Mouse (Mus musculus) kidney, embryonic 15.5 days (tissue): ENCODE results near the gene Sacs. TPM values are rescaled to one million over a fixed set of nuclear protein-coding genes. Genes with fewer than 3 reads are reported as not detected.

Source experiments
- ATAC-seq: fragments of 200-750 bp; cut with Nextera tagmentation; replicated peaks from 2 replicates; pipeline ENCODE4 v1.8.0; 2017; ENCODE audit warnings: moderate TSS enrichment; ENCODE audit not compliant: low FRiP score
- H3K27ac ChIP-seq: fragments of 300-500 bp; sonication (generic); 2 replicates; pipeline ENCODE4 v1.5.1; 2015; ENCODE audit warnings: mild to moderate bottlenecking, inconsistent platforms
- H3K27me3 ChIP-seq: fragments of 300-500 bp; sonication (generic); 2 replicates; pipeline ENCODE4 v1.6.1; 2015; ENCODE audit warnings: inconsistent platforms
- H3K36me3 ChIP-seq: fragments of 300-500 bp; sonication (generic); 2 replicates; pipeline ENCODE4 v1.6.1; 2015; ENCODE audit warnings: inconsistent platforms
- H3K4me1 ChIP-seq: fragments of 300-500 bp; sonication (generic); 2 replicates; pipeline ENCODE4 v1.6.1; 2015; ENCODE audit warnings: inconsistent platforms
- H3K4me2 ChIP-seq: fragments of 300-500 bp; sonication (generic); 2 replicates; pipeline ENCODE4 v1.6.1; 2015; ENCODE audit warnings: moderate library complexity, mild to moderate bottlenecking, inconsistent platforms
- H3K4me3 ChIP-seq: fragments of 300-500 bp; sonication (generic); replicated peaks from 2 replicates; pipeline ENCODE4 v1.5.1; 2015; ENCODE audit warnings: mild to moderate bottlenecking, inconsistent platforms
- H3K9ac ChIP-seq: fragments of 300-500 bp; sonication (generic); 2 replicates; pipeline ENCODE4 v1.6.1; 2015; ENCODE audit warnings: mild to moderate bottlenecking, inconsistent platforms
- H3K9me3 ChIP-seq: fragments of 300-500 bp; sonication (generic); replicated peaks from 2 replicates; pipeline ENCODE4 v1.6.1; 2016; ENCODE audit warnings: inconsistent platforms
- WGBS: fragments of 180-500 bp; shearing (Covaris S2); methylation state at CpG from one replicate; pipeline ENCODE4 v1.1.7; 2015; ENCODE audit warnings: mixed read lengths; 5-methylcytosine and 5-hydroxymethylcytosine counted together
- polyA plus RNA-seq: library from polyadenylated mRNA; unstranded; fragments of >200 nt; fragmentation: Nextera tagmentation; extraction: Ambion mirVana; gene quantifications from 2 replicates; pipeline ENCODE4 v1.2.1, GENCODE M21; 2015

Gene Sacs
- polyA plus RNA-seq, 1 experiment from 2014 or later: 1.9 TPM

GRCm38 (mm10) chr14:61164461-61164860, 26.2 kb downstream of the Sacs start:
- Histone ChIP-seq H3K27ac (no peak overlapping the region), H3K9me3 (no peaks in the 10 kb centered on the region), H3K27me3 (peaks cover 10% of the 10 kb centered on the region; the same call in 1 of the 2 replicates), H3K4me2 (no peak overlapping the region), H3K36me3 (no peaks in the 10 kb centered on the region), H3K4me1 (peaks cover 2% of the 10 kb centered on the region; the same call in 1 of the 2 replicates), H3K4me3 (no peak overlapping the region), H3K9ac (no peak overlapping the region)
- WGBS: 80% methylated on average over 3 of the region's 3 CpGs
- ATAC-seq: no peak

GRCm38 (mm10) chr14:61165929-61166328, 27.7 kb downstream of the Sacs start:
- no peaks in the 10 kb centered on the region for H3K36me3 ChIP-seq
- H3K4me1 ChIP-seq: peaks cover 2% of the 10 kb centered on the region; the same call in 1 of the 2 replicates
- H3K4me2 ChIP-seq: no peak overlapping the region
- H3K9me3 ChIP-seq: no peaks in the 10 kb centered on the region
- no peak overlapping the region for H3K4me3 ChIP-seq
- WGBS: 75% methylated on average over 9 of the region's 9 CpGs
- no peak overlapping the region for H3K27ac ChIP-seq
- H3K9ac ChIP-seq: no peak overlapping the region
- ATAC-seq: no peak
- peaks cover 10% of the 10 kb centered on the region; the same call in 1 of the 2 replicates for H3K27me3 ChIP-seq

- no peak overlapping the region for H3K4me3 ChIP-seq
- H3K4me1 ChIP-seq: peaks cover 10% of the 10 kb centered on the region
- H3K9me3 ChIP-seq: no peaks in the 10 kb centered on the region
- no peaks in the 10 kb centered on the region for H3K36me3 ChIP-seq
- peaks cover 10% of the 10 kb centered on the region; the same call in 1 of the 2 replicates for H3K27me3 ChIP-seq
- no peak overlapping the region for H3K9ac ChIP-seq
- 91% methylated on average over 5 of the region's 5 CpGs for WGBS
- ATAC-seq: no peak
- H3K4me2 ChIP-seq: no peak overlapping the region
- no peak overlapping the region for H3K27ac ChIP-seq
Measured at GRCm38 (mm10) chr14:61171261-61171970, 33.2 kb downstream of the Sacs start.

GRCm38 (mm10) chr14:61172548-61173158, 34.4 kb downstream of the Sacs start:
- Histone ChIP-seq H3K36me3 (no peaks in the 10 kb centered on the region), H3K27me3 (peaks cover 10% of the 10 kb centered on the region; the same call in 1 of the 2 replicates), H3K4me2 (peak overlapping the region; percentile 87), H3K4me1 (peaks cover 10% of the 10 kb centered on the region), H3K9me3 (no peaks in the 10 kb centered on the region), H3K9ac (peak overlapping the region; percentile 56), H3K27ac (peak overlapping the region; percentile 81), H3K4me3 (peak overlapping the region; percentile 71)
- ATAC-seq: peak; percentile 99
- WGBS: under 1% methylated on average over 51 of the region's 52 CpGs

- Histone ChIP-seq H3K27me3 (peaks cover 10% of the 10 kb centered on the region; the same call in 1 of the 2 replicates), H3K36me3 (no peaks in the 10 kb centered on the region), H3K4me3 (peak overlapping the region; percentile 71), H3K27ac (peak overlapping the region; percentile 81), H3K4me1 (peaks cover 10% of the 10 kb centered on the region), H3K9me3 (no peaks in the 10 kb centered on the region), H3K4me2 (peak overlapping the region; percentile 87), H3K9ac (peak overlapping the region; percentile 56)
- peak; percentile 50 for ATAC-seq
- under 1% methylated on average over 37 of the region's 37 CpGs for WGBS
Measured at GRCm38 (mm10) chr14:61173229-61173628, 35.0 kb downstream of the Sacs start.

- Histone ChIP-seq H3K27ac (no peak overlapping the region), H3K4me2 (no peak overlapping the region), H3K27me3 (no peaks in the 10 kb centered on the region), H3K9me3 (no peaks in the 10 kb centered on the region), H3K36me3 (peaks cover 27% of the 10 kb centered on the region), H3K4me3 (no peak overlapping the region), H3K4me1 (no peaks in the 10 kb centered on the region), H3K9ac (no peak overlapping the region)
- WGBS: 90% methylated on average over 7 of the region's 7 CpGs
- ATAC-seq: no peak
Measured at GRCm38 (mm10) chr14:61191904-61192303, 53.6 kb downstream of the Sacs start.

- Histone ChIP-seq H3K36me3 (peaks cover 31% of the 10 kb centered on the region), H3K9ac (no peak overlapping the region), H3K27me3 (no peaks in the 10 kb centered on the region), H3K9me3 (no peaks in the 10 kb centered on the region), H3K27ac (no peak overlapping the region), H3K4me2 (no peak overlapping the region), H3K4me3 (no peak overlapping the region), H3K4me1 (no peaks in the 10 kb centered on the region)
- no peak for ATAC-seq
- 88% methylated on average over 10 of the region's 10 CpGs for WGBS
Measured at GRCm38 (mm10) chr14:61192326-61192725, 54.1 kb downstream of the Sacs start.

GRCm38 (mm10) chr14:61194416-61194815, 56.2 kb downstream of the Sacs start:
- no peaks in the 10 kb centered on the region for H3K9me3 ChIP-seq
- peaks cover 41% of the 10 kb centered on the region for H3K36me3 ChIP-seq
- H3K4me1 ChIP-seq: no peaks in the 10 kb centered on the region

GRCm38 (mm10) chr14:61210111-61210510, 71.9 kb downstream of the Sacs start:
- 90% methylated on average over 5 of the region's 5 CpGs for WGBS
- H3K27ac ChIP-seq: no peak overlapping the region
- H3K4me2 ChIP-seq: no peak overlapping the region
- ATAC-seq: no peak
- no peak overlapping the region for H3K4me3 ChIP-seq
- H3K9me3 ChIP-seq: no peaks in the 10 kb centered on the region
- no peaks in the 10 kb centered on the region for H3K4me1 ChIP-seq
- no peak overlapping the region for H3K9ac ChIP-seq
- H3K27me3 ChIP-seq: no peaks in the 10 kb centered on the region
- H3K36me3 ChIP-seq: peaks cover 43% of the 10 kb centered on the region

More at GRCm38 (mm10) chr14:61194416-61194815, 56.2 kb downstream of the Sacs start:
- Histone ChIP-seq H3K27ac (no peak overlapping the region), H3K4me2 (no peak overlapping the region), H3K4me3 (no peak overlapping the region), H3K27me3 (no peaks in the 10 kb centered on the region), H3K9ac (no peak overlapping the region)
- no peak for ATAC-seq
- WGBS: 89% methylated on average over 4 of the region's 4 CpGs

- Histone ChIP-seq H3K4me1 (no peaks in the 10 kb centered on the region), H3K4me2 (no peak overlapping the region), H3K9ac (no peak overlapping the region), H3K9me3 (no peaks in the 10 kb centered on the region), H3K27ac (no peak overlapping the region), H3K4me3 (no peak overlapping the region), H3K36me3 (peaks cover 32% of the 10 kb centered on the region), H3K27me3 (no peaks in the 10 kb centered on the region)
- 89% methylated on average over 6 of the region's 6 CpGs for WGBS
- no peak for ATAC-seq
Measured at GRCm38 (mm10) chr14:61211754-61212153, 73.5 kb downstream of the Sacs start.

GRCm38 (mm10) chr14:61221166-61221565, 82.9 kb downstream of the Sacs start:
- Histone ChIP-seq H3K9ac (no peak overlapping the region), H3K4me3 (no peak overlapping the region), H3K36me3 (no peaks in the 10 kb centered on the region), H3K27me3 (no peaks in the 10 kb centered on the region), H3K4me2 (no peak overlapping the region), H3K4me1 (no peaks in the 10 kb centered on the region), H3K9me3 (no peaks in the 10 kb centered on the region), H3K27ac (no peak overlapping the region)
- WGBS: 79% methylated on average over 5 of the region's 5 CpGs
- ATAC-seq: no peak

GRCm38 (mm10) chr14:61222506-61222905, 84.2 kb downstream of the Sacs start:
- Histone ChIP-seq H3K9me3 (no peaks in the 10 kb centered on the region), H3K27me3 (no peaks in the 10 kb centered on the region), H3K9ac (no peak overlapping the region), H3K4me3 (no peak overlapping the region), H3K4me2 (no peak overlapping the region), H3K27ac (no peak overlapping the region), H3K36me3 (no peaks in the 10 kb centered on the region), H3K4me1 (no peaks in the 10 kb centered on the region)
- WGBS: 28% methylated on average over 6 of the region's 6 CpGs
- ATAC-seq: no peak
